Mouse (Mus musculus): ENCODE results near the gene Acox3. TPM values are rescaled to one million over a fixed set of nuclear protein-coding genes. Genes with fewer than 3 reads are reported as not detected.
"Not testable (repeated sequence)": the region's sequence is repeated elsewhere in the genome, so short reads cannot be mapped to it uniquely, and the experiment has no call there.

The Acox3 gene
- polyA plus RNA-seq, 1 experiment = 77.9 TPM

DNA sequence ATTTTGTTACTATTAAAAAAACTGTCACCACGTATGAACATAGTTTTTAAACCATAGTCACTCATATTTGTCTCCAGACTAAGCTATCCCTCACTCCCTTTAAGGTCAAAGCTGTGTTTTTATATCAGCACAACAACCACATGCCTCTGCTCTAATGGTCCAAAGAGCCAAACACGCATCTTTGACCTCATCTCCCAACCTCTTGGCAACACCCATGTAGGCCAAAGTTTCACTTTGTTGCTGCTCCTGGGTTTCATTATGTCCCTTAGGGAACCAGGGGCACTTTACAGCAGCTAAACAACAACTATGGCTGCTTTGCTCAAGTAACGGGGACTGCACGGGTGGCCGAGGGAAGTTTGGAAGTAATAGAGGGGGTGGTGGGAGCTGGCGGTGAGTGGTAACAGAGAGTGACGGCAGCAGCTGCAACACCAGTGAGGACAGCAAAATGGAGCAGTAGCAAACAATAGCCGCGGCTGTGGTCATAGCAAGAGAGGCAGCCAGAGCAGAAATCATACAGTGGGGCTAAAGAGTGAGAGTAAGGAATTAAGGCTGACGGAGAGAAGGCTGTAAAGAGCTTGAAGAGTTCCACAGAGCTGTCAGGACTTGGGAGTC lies 6.3 kb upstream of the Acox3 start:
- DNase-seq = peak; percentile 75

DNA sequence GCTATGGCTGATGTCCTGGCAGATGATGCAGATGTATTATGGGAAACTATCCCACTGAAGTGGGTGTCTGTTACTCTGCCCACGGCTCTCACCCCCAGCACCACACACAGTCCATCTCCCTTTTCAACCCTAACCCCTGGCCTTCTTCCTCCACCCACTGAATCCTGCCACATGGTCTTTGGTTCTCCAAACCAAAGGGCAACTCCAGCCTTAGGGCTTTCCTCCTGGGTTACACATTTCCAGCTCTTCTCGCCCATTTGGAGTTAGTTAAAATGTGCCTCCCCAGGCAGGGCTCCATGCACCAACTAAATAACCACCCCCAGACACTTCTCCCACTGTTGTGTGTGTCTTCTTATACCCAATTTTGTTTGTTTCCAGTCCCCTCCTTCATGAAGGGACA lies 4.4 kb upstream of the Acox3 start:
- Histone ChIP-seq H3K4me1 (ENCODE audit: control insufficient read depth, insufficient read depth, low read length) (peaks cover 14% of the 10 kb centered on the region), H3K36me3 (ENCODE audit: control insufficient read depth, insufficient read depth, low read length) (no peaks in the 10 kb centered on the region), H3K27ac (ENCODE audit: insufficient read depth, low read depth, low read length) (peak overlapping the region; percentile 73), H3K4me3 (ENCODE audit: insufficient read depth, low read depth, low read length) (no peak overlapping the region), H3K27me3 (replicated peaks; ENCODE audit: control insufficient read depth, insufficient read depth, low read length) (no peaks in the 10 kb centered on the region)
- TF ChIP-seq CTCF (conservative IDR thresholded peaks at IDR 0.05; ENCODE audit: insufficient read depth, insufficient read length, low read depth, low read length) (no peak), POLR2A (IDR thresholded peaks at IDR 0.05; ENCODE audit: low read depth, low read length) (no peak)
- peak; percentile 77 for DNase-seq
- WGBS = 48% methylated on average over 2 of the region's 2 CpGs

More for the DNA sequence above, 6.3 kb upstream of the Acox3 start:
- TF ChIP-seq CTCF (conservative IDR thresholded peaks at IDR 0.05; ENCODE audit: insufficient read depth, insufficient read length, low read depth, low read length) (no peak), POLR2A (IDR thresholded peaks at IDR 0.05; ENCODE audit: low read depth, low read length) (no peak)
- Histone ChIP-seq H3K4me3 (ENCODE audit: insufficient read depth, low read depth, low read length) (no peak overlapping the region), H3K36me3 (ENCODE audit: control insufficient read depth, insufficient read depth, low read length) (peaks cover 2% of the 10 kb centered on the region; the same call in 1 of the 2 replicates), H3K27ac (ENCODE audit: insufficient read depth, low read depth, low read length) (peak overlapping the region; percentile 65), H3K4me1 (ENCODE audit: control insufficient read depth, insufficient read depth, low read length) (peaks cover 10% of the 10 kb centered on the region), H3K27me3 (replicated peaks; ENCODE audit: control insufficient read depth, insufficient read depth, low read length) (no peaks in the 10 kb centered on the region)
- WGBS = 81% methylated on average over 10 of the region's 10 CpGs

DNA sequence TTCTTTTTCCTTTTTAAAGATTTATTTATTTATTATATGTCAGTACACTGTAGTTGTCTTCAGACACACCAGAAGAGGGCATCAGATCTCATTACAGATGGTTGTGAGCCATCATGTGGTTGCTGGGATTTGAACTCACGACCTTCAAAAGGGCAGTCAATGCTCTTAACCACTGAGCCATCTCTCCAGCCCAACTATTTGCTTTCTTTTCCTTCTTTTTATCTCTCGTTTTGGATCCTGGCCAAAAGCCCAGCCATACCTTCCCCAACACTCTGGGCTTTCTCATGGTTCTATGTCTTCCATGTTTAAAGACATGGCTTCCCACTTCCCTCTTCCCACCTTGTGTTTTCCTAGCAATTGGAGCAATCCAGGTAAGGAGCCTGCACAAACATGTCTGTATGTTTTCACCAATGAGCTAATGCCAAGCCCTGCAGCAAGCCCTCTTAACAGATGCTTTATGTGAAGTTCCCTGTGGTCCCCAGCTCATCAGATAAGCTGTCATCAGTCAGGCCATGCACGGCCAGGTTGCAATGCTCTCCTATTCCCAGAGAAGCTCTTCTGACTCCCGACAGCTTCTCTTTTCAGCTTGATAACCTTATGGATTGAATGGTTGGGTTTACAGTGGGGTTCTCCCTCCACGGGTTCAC lies 3.5 kb upstream of the Acox3 start:
- H3K36me3 ChIP-seq (ENCODE audit: control insufficient read depth, insufficient read depth, low read length) = no peaks in the 10 kb centered on the region
- WGBS = 55% methylated on average over 5 of the region's 5 CpGs
- TF ChIP-seq POLR2A (IDR thresholded peaks at IDR 0.05; ENCODE audit: low read depth, low read length) (no peak), CTCF (conservative IDR thresholded peaks at IDR 0.05; ENCODE audit: insufficient read depth, insufficient read length, low read depth, low read length) (no peak)
- no peak overlapping the region for H3K27ac ChIP-seq (ENCODE audit: insufficient read depth, low read depth, low read length)
- no peak overlapping the region for H3K4me3 ChIP-seq (ENCODE audit: insufficient read depth, low read depth, low read length)
- H3K4me1 ChIP-seq (ENCODE audit: control insufficient read depth, insufficient read depth, low read length) = peaks cover 13% of the 10 kb centered on the region; the same call in 1 of the 2 replicates
- H3K27me3 ChIP-seq (replicated peaks; ENCODE audit: control insufficient read depth, insufficient read depth, low read length) = no peaks in the 10 kb centered on the region
- DNase-seq = no peak

DNA sequence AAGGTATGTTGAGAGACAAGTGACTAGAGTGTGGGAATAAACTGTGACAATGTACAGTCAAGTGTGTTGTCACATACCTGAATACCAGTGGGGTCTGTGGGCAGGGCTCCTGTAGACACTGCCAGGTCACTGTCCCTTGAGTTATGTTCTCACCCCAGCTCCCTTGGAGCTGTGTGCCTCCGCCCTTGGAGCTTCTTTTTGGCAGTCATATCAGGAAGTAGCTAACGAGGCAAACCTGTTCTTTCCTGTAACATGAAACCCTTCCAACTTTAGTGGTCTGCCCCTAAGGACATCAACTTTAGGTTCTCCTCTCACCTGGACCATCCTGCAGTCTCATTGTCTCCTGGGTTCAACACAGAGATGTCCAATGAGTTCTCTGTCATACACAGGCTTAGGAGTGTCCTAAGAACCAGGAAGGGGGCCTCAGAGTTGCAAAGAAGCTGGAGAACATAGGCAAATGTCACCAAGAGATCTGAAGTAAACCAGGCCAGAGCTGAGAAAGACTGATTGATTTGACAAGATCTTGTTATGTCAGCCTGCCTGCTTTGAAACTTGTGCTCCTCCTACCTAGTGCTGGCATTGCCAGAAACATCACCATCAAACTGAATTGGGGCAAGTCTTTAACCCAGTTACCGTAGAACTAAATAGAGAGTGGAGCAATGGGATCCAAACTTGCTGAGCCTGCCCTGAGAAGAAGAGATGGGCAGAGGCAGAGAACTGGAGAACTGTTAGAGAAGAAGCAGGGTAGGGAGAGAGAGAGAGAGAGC lies 2.5 kb upstream of the Acox3 start:
- WGBS = 36% methylated on average over 3 of the region's 3 CpGs
- DNase-seq = no peak
- Histone ChIP-seq H3K27ac (ENCODE audit: insufficient read depth, low read depth, low read length) (no peak overlapping the region), H3K36me3 (ENCODE audit: control insufficient read depth, insufficient read depth, low read length) (no peaks in the 10 kb centered on the region), H3K4me3 (ENCODE audit: insufficient read depth, low read depth, low read length) (no peak overlapping the region), H3K4me1 (ENCODE audit: control insufficient read depth, insufficient read depth, low read length) (peaks cover 11% of the 10 kb centered on the region; the same call in 1 of the 2 replicates), H3K27me3 (replicated peaks; ENCODE audit: control insufficient read depth, insufficient read depth, low read length) (no peaks in the 10 kb centered on the region)
- no peak for TF ChIP-seq POLR2A (IDR thresholded peaks at IDR 0.05; ENCODE audit: low read depth, low read length)

DNA sequence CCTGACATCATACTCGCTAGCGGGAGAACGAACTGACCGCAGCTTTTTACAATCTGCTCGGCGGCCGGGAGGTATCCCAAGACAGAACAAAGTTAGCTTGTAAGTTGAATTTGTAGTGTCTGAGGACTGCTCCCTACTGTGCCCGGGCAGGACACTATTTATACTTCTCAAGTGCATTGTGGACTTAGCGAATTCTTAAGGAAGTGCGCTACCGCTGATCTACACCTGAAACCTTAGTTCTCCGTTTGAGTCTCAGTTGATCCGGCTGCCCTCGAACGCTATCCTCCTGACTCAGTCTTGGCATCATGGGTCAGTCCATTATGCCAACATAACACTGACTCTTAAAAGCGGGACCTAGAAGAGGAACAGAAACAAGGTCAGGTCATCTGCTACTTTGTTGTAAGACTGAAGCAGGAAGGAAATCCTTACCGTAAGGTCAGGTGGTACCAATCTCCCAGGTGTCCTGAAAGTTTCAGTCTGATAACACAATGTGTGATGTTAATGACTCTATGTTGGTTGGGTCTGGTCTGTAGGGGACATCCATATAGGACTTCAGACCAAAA lies 462 bp downstream of the Acox3 start:
- H3K36me3 ChIP-seq (ENCODE audit: control insufficient read depth, insufficient read depth, low read length) = no peaks in the 10 kb centered on the region
- 1% methylated on average over 17 of the region's 17 CpGs for WGBS
- peak; percentile 50 for DNase-seq
- no peaks in the 10 kb centered on the region for H3K27me3 ChIP-seq (replicated peaks; ENCODE audit: control insufficient read depth, insufficient read depth, low read length)
- peak overlapping the region; percentile 65 for H3K27ac ChIP-seq (ENCODE audit: insufficient read depth, low read depth, low read length)
- TF ChIP-seq CTCF (conservative IDR thresholded peaks at IDR 0.05; ENCODE audit: insufficient read depth, insufficient read length, low read depth, low read length) = no peak
- no peak for TF ChIP-seq POLR2A (IDR thresholded peaks at IDR 0.05; ENCODE audit: low read depth, low read length)
- H3K4me3 ChIP-seq (ENCODE audit: insufficient read depth, low read depth, low read length) = peak overlapping the region; percentile 53
- H3K4me1 ChIP-seq (ENCODE audit: control insufficient read depth, insufficient read depth, low read length) = peaks cover 7% of the 10 kb centered on the region; the same call in 1 of the 2 replicates

DNA sequence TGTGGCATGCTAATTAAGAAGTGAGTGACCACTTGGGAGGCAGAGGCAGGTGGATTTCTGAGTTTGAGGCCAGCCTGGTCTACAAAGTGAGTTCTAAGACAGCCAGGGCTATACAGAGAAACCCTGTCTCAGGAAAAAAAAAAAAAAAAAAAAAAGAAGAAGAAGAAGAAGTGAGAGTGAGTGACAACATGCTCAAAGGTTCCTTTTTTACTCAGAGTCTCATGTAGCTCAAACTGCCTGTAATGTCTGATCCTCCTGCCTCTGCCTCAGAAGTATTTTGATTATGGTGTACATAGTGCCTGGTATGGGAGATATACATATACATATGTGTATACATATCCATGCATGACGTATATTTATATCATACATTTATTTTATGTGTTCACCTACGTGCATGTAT lies 1.4 kb downstream of the Acox3 start:
- DNase-seq; H3K36me3 ChIP-seq (ENCODE audit: control insufficient read depth, insufficient read depth, low read length); H3K4me3 ChIP-seq (ENCODE audit: insufficient read depth, low read depth, low read length); H3K27ac ChIP-seq (ENCODE audit: insufficient read depth, low read depth, low read length); H3K27me3 ChIP-seq (replicated peaks; ENCODE audit: control insufficient read depth, insufficient read depth, low read length); H3K4me1 ChIP-seq (ENCODE audit: control insufficient read depth, insufficient read depth, low read length): not testable (repeated sequence)
- 88% methylated on average over 2 of the region's 2 CpGs for whole genome bisulfite sequencing

DNA sequence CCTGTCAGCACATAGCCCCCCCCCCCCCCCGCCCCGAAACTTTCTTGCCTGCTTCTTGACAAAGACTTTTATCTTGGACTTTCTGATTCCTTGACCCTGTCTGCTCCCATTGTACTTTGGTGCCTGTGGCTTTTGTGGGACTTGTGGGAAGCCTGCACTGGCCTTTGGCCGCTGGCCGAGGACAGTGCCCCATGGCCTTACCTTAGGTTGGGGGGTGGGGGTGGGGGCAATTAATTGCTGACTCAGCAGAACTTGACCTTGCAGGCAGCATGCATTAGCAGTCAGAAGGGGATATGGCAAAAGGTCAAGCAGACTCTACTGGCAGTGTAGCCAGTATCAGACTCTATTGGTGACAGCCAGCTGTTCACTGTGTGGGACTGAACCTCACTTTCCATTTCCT lies 8.7 kb downstream of the Acox3 start:
- Histone ChIP-seq H3K27me3 (replicated peaks; ENCODE audit: control insufficient read depth, insufficient read depth, low read length) (no peaks in the 10 kb centered on the region), H3K36me3 (ENCODE audit: control insufficient read depth, insufficient read depth, low read length) (peaks cover 8% of the 10 kb centered on the region), H3K4me1 (ENCODE audit: control insufficient read depth, insufficient read depth, low read length) (peaks cover 19% of the 10 kb centered on the region; the same call in 1 of the 2 replicates), H3K27ac (ENCODE audit: insufficient read depth, low read depth, low read length) (peak overlapping the region; percentile 88), H3K4me3 (ENCODE audit: insufficient read depth, low read depth, low read length) (no peak overlapping the region)
- 60% methylated on average over 4 of the region's 4 CpGs for WGBS
- TF ChIP-seq POLR2A (IDR thresholded peaks at IDR 0.05; ENCODE audit: low read depth, low read length) = no peak
- TF ChIP-seq CTCF (conservative IDR thresholded peaks at IDR 0.05; ENCODE audit: insufficient read depth, insufficient read length, low read depth, low read length) = no peak
- peak; percentile 83 for DNase-seq
